Mouse (Mus musculus) limb, embryonic 10.5 days (tissue): ENCODE results near the gene Slc12a1. TPM values are rescaled to one million over a fixed set of nuclear protein-coding genes. Genes with fewer than 3 reads are reported as not detected.
A peak's percentile ranks its signal among the peaks of the same experiment; 100 is the strongest.

ENCODE experiments used
- DNase-seq: peaks from one replicate; pipeline ENCODE4 v3.0.0-alpha.2; 2017; ENCODE audit warnings: low spot score
- H3K27ac ChIP-seq: fragments of 300-500 bp; sonication (generic); 2 replicates; pipeline ENCODE4 v1.5.1; 2016; ENCODE audit warnings: mild to moderate bottlenecking
- H3K27me3 ChIP-seq: fragments of 300-500 bp; sonication (generic); 2 replicates; pipeline ENCODE4 v1.6.1; 2016; ENCODE audit warnings: low read depth, mild to moderate bottlenecking; ENCODE audit not compliant: poor library complexity, severe bottlenecking
- H3K36me3 ChIP-seq: fragments of 300-500 bp; sonication (generic); 2 replicates; pipeline ENCODE4 v1.6.1; 2016; ENCODE audit warnings: mild to moderate bottlenecking, moderate library complexity
- H3K4me1 ChIP-seq: fragments of 300-500 bp; sonication (generic); 2 replicates; pipeline ENCODE4 v1.6.1; 2016
- H3K4me3 ChIP-seq: fragments of 300-500 bp; sonication (generic); 2 replicates; pipeline ENCODE4 v1.5.1; 2016; ENCODE audit warnings: mild to moderate bottlenecking, moderate library complexity
- H3K9me3 ChIP-seq: fragments of 300-500 bp; sonication (generic); replicated peaks from 2 replicates; pipeline ENCODE4 v1.6.1; 2016; ENCODE audit warnings: mild to moderate bottlenecking
- WGBS: fragments of 180-500 bp; shearing (Covaris S2); methylation state at CpG from one replicate; pipeline ENCODE4 v1.1.7; 2016; 5-methylcytosine and 5-hydroxymethylcytosine counted together
- polyA plus RNA-seq: library from polyadenylated mRNA; unstranded; fragments of >200 nt; fragmentation: Nextera tagmentation; extraction: Ambion mirVana; gene quantifications from 2 replicates; pipeline ENCODE4 v1.2.1, GENCODE M21; 2016

Gene Slc12a1
- polyA plus RNA-seq, 1 experiment from 2014 or later = not detected

DNA sequence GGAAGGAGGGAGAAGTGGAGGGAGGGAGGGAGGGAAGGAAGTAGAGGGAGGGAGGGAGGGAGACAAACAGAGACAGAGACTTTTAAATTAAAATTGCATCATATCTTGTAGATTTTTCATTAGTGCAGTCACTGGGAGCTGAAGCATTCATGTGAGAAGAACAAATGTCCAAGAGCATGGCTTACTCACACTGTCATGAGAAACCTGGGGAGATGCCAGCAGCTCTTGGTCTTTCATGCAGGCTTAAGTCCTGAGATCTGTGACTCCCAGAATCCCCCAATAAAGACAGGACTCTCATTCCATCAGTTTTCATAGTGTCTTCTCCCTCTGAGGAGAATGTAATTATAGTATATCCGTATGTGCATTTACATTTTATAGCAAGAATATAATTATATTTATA lies 66.3 kb downstream of the Slc12a1 start:
- DNase-seq = no peak
- Histone ChIP-seq H3K36me3 (no peaks in the 10 kb centered on the region), H3K9me3 (no peaks in the 10 kb centered on the region), H3K4me3 (no peak overlapping the region), H3K4me1 (no peaks in the 10 kb centered on the region), H3K27ac (no peak overlapping the region), H3K27me3 (no peaks in the 10 kb centered on the region)
- 90% methylated on average over 1 of the region's 1 CpGs for WGBS

GRCm38 (mm10) chr2:125219268-125219667 lies 67.0 kb downstream of the Slc12a1 start:
- H3K36me3 ChIP-seq = no peaks in the 10 kb centered on the region
- WGBS = 82% methylated on average over 3 of the region's 3 CpGs
- H3K4me3 ChIP-seq = no peak overlapping the region
- no peaks in the 10 kb centered on the region for H3K27me3 ChIP-seq
- no peak overlapping the region for H3K27ac ChIP-seq
- H3K9me3 ChIP-seq = no peaks in the 10 kb centered on the region
- H3K4me1 ChIP-seq = no peaks in the 10 kb centered on the region
- no peak for DNase-seq

DNA sequence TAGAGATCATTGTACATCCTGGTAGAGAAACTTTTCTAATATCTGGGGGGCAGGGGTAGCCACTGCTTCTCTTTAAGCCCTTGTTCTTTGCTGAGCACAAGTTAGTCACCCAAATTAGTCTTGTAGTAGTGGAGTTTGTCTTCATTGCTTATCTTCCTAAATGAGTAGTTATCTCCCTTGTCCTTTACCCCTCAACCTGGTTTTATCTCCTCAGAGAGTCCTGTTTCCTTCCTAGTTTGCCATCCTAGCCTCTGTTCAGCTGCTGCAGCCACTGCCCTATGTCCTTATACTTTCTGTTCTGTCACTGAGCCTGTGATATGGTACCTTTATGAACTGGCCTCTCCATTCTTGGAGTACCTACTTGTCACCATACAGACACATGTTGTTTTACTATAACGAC lies 69.4 kb downstream of the Slc12a1 start:
- no peak overlapping the region for H3K27ac ChIP-seq
- no peak overlapping the region for H3K4me3 ChIP-seq
- no peaks in the 10 kb centered on the region for H3K27me3 ChIP-seq
- no peak for DNase-seq
- WGBS = 81% methylated on average over 1 of the region's 1 CpGs
- H3K36me3 ChIP-seq = no peaks in the 10 kb centered on the region
- no peaks in the 10 kb centered on the region for H3K4me1 ChIP-seq
- no peaks in the 10 kb centered on the region for H3K9me3 ChIP-seq

DNA sequence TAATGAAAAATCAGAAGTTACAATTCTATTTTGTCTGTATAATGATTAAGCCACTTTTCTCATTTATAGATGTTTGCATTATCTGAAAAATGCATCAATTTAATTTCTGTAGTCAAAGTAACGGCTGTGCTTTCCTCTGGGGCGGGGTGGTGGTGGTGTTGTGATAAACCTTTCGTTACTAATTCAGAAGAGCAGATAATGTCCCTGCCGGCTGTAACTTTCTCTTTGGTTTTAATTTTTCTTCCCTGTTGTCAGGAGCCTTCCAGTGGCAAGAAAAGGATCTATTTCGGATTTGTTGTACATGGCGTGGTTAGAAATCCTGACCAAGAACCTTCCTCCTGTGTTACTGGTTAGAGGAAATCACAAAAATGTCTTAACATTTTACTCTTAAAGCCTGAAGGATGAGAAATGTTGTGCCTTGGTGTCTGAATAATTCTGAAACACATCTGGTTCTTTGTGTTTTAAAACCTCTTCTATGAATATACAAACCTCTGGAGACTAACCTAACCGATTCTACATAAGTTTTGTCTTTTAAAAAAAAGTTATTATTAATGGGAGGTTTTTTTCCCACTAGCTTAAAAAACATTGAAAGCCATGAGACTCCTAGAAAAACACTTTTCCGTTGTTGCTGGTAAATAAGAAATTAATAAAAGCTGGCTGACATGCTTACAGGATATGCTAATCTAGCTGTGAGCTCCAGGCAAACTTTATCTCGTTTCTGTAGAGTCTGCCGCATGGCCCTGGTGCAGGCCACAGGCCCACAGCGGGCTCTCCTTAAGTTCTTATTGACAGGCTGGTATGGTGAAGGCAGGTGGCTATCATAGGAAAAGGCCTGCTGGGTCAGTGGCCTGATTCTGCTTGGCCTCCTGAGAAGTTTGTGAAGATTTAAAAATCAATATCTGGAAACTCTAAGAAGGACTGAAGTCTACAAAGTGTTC lies 76.4 kb downstream of the Slc12a1 start:
- no peak for DNase-seq
- no peaks in the 10 kb centered on the region for H3K36me3 ChIP-seq
- no peaks in the 10 kb centered on the region for H3K9me3 ChIP-seq
- WGBS = 88% methylated on average over 11 of the region's 11 CpGs
- no peak overlapping the region for H3K4me3 ChIP-seq
- peaks cover 6% of the 10 kb centered on the region for H3K4me1 ChIP-seq
- H3K27ac ChIP-seq = no peak overlapping the region
- H3K27me3 ChIP-seq = no peaks in the 10 kb centered on the region

GRCm38 (mm10) chr2:125232183-125232582 lies 79.9 kb downstream of the Slc12a1 start:
- Histone ChIP-seq H3K27me3 (no peaks in the 10 kb centered on the region), H3K4me3 (no peak overlapping the region), H3K36me3 (no peaks in the 10 kb centered on the region), H3K9me3 (no peaks in the 10 kb centered on the region), H3K4me1 (peaks cover 9% of the 10 kb centered on the region), H3K27ac (no peak overlapping the region)
- WGBS = 77% methylated on average over 4 of the region's 4 CpGs
- DNase-seq = no peak

DNA sequence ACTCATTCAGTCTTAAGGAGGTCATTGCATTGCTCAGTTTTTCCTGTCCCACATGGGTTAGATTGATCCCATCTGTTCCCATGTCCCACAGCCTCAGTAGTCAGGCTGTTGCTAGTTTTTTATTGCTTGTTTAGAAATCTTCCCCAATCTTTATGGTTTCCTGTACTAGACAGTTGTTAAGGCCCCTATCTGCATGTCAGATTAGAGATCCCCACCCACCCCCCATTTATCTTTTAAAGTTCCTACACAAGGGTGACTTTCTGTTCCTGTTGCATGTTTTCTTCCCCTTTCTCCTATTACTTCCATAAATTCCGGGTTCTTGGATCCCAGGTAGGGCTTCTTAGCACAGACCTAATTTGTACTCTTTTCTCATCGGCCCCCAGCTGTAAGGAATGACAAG lies 81.2 kb downstream of the Slc12a1 start:
- Histone ChIP-seq H3K4me3 (no peak overlapping the region), H3K36me3 (no peaks in the 10 kb centered on the region), H3K9me3 (no peaks in the 10 kb centered on the region), H3K27me3 (no peaks in the 10 kb centered on the region), H3K27ac (no peak overlapping the region), H3K4me1 (peaks cover 9% of the 10 kb centered on the region)
- no peak for DNase-seq
- 65% methylated on average over 2 of the region's 2 CpGs for WGBS

DNA sequence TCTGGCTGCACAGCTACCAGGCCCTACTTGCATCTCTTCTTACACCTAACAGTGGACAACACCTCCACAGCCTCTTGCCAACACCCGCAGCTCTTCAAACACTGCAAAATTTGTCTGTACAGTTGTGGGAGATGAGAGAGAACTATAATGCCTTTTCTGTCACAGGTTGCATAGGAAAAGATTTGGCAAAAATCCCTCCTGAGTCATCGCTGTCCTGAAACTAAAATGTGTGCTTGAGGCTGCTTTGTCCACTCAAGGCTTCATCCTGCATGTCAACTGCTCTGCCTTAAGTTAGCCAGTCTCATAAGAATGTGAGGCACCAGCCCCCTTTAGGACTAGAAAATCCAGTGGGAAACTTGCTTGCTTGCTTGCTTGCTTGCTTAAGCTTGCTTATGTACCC lies 81.7 kb downstream of the Slc12a1 start:
- H3K4me3 ChIP-seq = no peak overlapping the region
- 92% methylated on average over 2 of the region's 2 CpGs for WGBS
- H3K27ac ChIP-seq = no peak overlapping the region
- no peak for DNase-seq
- no peaks in the 10 kb centered on the region for H3K9me3 ChIP-seq
- no peaks in the 10 kb centered on the region for H3K36me3 ChIP-seq
- H3K27me3 ChIP-seq = no peaks in the 10 kb centered on the region
- peaks cover 9% of the 10 kb centered on the region for H3K4me1 ChIP-seq

DNA sequence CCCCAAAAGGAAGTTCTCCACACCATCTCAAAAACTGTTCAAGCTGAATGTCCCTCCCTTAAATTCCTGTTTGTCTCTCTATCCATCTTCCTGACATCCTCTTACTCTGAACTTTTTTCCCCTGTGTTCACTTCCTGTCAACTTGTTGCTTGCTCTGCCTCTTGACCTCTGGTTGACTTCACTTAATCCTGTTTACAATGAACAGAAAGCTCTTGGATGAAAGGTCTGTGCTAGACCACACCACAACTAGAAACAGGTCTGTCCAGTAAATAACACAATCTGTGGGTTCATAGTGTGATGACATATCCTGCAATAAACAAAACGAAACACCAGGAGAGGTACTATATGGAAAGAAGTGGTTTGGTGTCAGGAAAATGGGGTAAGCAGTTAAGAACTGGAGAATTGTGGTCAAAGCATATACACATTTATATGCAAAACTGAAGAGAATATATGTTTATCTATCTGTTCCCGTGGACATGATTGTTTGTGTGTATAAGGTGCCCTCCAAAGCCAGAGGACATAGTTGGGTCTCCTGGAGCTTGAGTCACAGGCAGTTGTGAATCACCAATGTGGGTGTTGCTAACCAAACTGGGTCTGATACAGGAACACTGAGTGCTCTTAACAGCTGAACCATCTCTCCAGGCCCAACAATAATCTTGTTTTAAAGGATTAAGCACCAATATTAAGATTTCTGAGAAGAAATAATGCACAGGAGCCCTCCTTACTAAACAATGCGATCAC lies 93.4 kb downstream of the Slc12a1 start:
- Histone ChIP-seq H3K36me3 (peaks cover 19% of the 10 kb centered on the region), H3K4me3 (no peak overlapping the region), H3K9me3 (no peaks in the 10 kb centered on the region), H3K27me3 (no peaks in the 10 kb centered on the region), H3K4me1 (peaks cover 27% of the 10 kb centered on the region), H3K27ac (0 out of 2 replicates have a peak overlapping the region, but pooled peaks have one; percentile 98)
- WGBS = 78% methylated on average over 3 of the region's 3 CpGs
- no peak for DNase-seq

DNA sequence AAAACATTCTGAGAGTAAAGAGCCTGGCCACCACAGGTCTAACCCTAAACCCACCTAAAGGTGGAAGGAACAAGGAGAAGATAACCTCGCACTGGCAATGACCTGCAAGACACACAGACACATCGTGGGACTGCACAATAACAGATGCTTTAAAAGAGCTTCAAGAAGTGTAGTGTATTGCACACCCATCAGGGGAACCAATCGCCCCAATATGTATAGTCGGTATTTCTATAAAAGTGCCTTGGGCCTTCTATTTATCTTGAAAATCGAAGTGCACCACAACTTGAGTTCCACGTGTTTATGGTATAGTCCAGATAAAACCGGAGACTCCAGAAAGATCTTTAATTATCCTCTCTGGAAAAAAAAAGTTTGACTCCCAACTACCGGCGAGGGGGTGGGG lies 94.4 kb downstream of the Slc12a1 start:
- no peak for DNase-seq
- Histone ChIP-seq H3K27ac (peak overlapping the region; percentile 98), H3K27me3 (no peaks in the 10 kb centered on the region), H3K4me1 (peaks cover 27% of the 10 kb centered on the region), H3K36me3 (peaks cover 28% of the 10 kb centered on the region), H3K9me3 (no peaks in the 10 kb centered on the region), H3K4me3 (peak overlapping the region; percentile 79)
- 23% methylated on average over 9 of the region's 9 CpGs for WGBS

- peak within 1 kb of the TSS; percentile 98 for H3K27ac ChIP-seq
- H3K27me3 ChIP-seq = no peaks in the 10 kb centered on the region
- peaks cover 35% of the 10 kb centered on the region for H3K36me3 ChIP-seq
- peak; percentile 98 for DNase-seq
- H3K4me1 ChIP-seq = peaks cover 27% of the 10 kb centered on the region
- H3K4me3 ChIP-seq = peak within 1 kb of the TSS; percentile 79
- WGBS = under 1% methylated on average over 96 of the region's 96 CpGs
- no peaks in the 10 kb centered on the region for H3K9me3 ChIP-seq
These were observed 95.0 kb downstream of the Slc12a1 start, which contains the start of gene Dut for GRCm38 (mm10) chr2:125247108-125247961. Gene Dut (plus strand): TSS chr2:125247190.

- Histone ChIP-seq H3K9me3 (no peaks in the 10 kb centered on the region), H3K27ac (peak overlapping the region; percentile 98), H3K36me3 (peaks cover 41% of the 10 kb centered on the region), H3K27me3 (no peaks in the 10 kb centered on the region), H3K4me3 (peak overlapping the region; percentile 79), H3K4me1 (peaks cover 27% of the 10 kb centered on the region)
- no peak for DNase-seq
- WGBS = under 1% methylated on average over 9 of the region's 9 CpGs
These were observed 95.6 kb downstream of the Slc12a1 start for GRCm38 (mm10) chr2:125247962-125248235.

DNA sequence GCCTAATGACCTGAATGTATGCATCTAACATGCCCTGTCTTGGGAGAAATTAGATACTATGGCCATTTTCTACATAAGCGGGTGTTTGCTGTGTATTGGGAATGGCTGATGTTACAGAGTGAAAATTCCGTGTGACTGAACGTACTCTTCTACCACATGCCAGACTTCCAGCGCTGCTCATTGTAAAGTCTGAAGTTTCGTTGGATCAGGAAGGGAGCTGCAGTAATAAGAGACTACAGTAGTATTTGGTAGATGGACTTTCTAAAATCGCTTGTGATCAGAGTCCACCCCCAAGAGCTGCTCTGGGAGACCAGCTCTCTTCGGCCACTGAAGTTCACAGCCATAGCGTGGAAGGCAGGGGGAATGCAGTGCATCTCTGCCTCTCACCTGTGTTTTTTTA lies 96.0 kb downstream of the Slc12a1 start:
- H3K4me1 ChIP-seq = peaks cover 27% of the 10 kb centered on the region
- H3K36me3 ChIP-seq = peaks cover 44% of the 10 kb centered on the region
- H3K27me3 ChIP-seq = no peaks in the 10 kb centered on the region
- H3K4me3 ChIP-seq = peak overlapping the region; percentile 79
- 1% methylated on average over 8 of the region's 8 CpGs for WGBS
- H3K27ac ChIP-seq = peak overlapping the region; percentile 98
- DNase-seq = peak; percentile 37
- no peaks in the 10 kb centered on the region for H3K9me3 ChIP-seq
